Mouse (Mus musculus) gastrocnemius, adult 8-10 months (tissue): ENCODE results near the gene Rfx7. TPM values are rescaled to one million over a fixed set of nuclear protein-coding genes. Genes with fewer than 3 reads are reported as not detected.
A peak's percentile ranks its signal among the peaks of the same experiment; 100 is the strongest.
"Not testable (repeated sequence)": the region's sequence is repeated elsewhere in the genome, so short reads cannot be mapped to it uniquely, and the experiment has no call there.

ENCODE experiments used
- DNase-seq, 2 experiments: peaks; one replicate each; pipeline ENCODE4 v3.0.0; 2022; ENCODE audit warnings: low spot score in 2 of 2
- total RNA-seq, 4 experiments: library from RNA; stranded (reverse); gene quantifications; 2 replicates each; pipeline ENCODE4 v1.2.4; 2022

Rfx7 gene
- total RNA-seq, 4 experiments from 2014 or later = 17.4 to 23.3 (median 19.9) TPM

GRCm38 (mm10) chr9:72537086-72537485 lies 5.0 kb downstream of the Rfx7 start:
- no peak for DNase-seq

- DNase-seq = no peak
Measured at GRCm38 (mm10) chr9:72543590-72543989, 11.6 kb downstream of the Rfx7 start.

GRCm38 (mm10) chr9:72558780-72559179 lies 26.7 kb downstream of the Rfx7 start:
- DNase-seq = no peak

- DNase-seq = no peak
Measured at GRCm38 (mm10) chr9:72560316-72560715, 28.3 kb downstream of the Rfx7 start.

- DNase-seq = no peak
Measured at GRCm38 (mm10) chr9:72563277-72563676, 31.2 kb downstream of the Rfx7 start.

- DNase-seq = no peak
Measured at GRCm38 (mm10) chr9:72567116-72567515, 35.1 kb downstream of the Rfx7 start.

- DNase-seq = no peak
Measured at GRCm38 (mm10) chr9:72580216-72580615, 48.2 kb downstream of the Rfx7 start.

- no peak for DNase-seq
Measured at GRCm38 (mm10) chr9:72590861-72591260, 58.8 kb downstream of the Rfx7 start.

- no peak for DNase-seq
Measured at GRCm38 (mm10) chr9:72592016-72592415, 60.0 kb downstream of the Rfx7 start.

- not testable (repeated sequence) for DNase-seq
Measured at GRCm38 (mm10) chr9:72594656-72595055, 62.6 kb downstream of the Rfx7 start.

GRCm38 (mm10) chr9:72600142-72600541 lies 68.1 kb downstream of the Rfx7 start:
- no peak for DNase-seq

GRCm38 (mm10) chr9:72609771-72610170 lies 77.7 kb downstream of the Rfx7 start:
- DNase-seq = no peak

- DNase-seq = peak; percentile 59 to 75
Measured at GRCm38 (mm10) chr9:72613884-72614283, 81.8 kb downstream of the Rfx7 start.

- peak in 1 of 2 experiments; percentile 12 for DNase-seq
Measured at GRCm38 (mm10) chr9:72614786-72615480, 82.9 kb downstream of the Rfx7 start.

- DNase-seq = no peak
Measured at GRCm38 (mm10) chr9:72618037-72618436, 86.0 kb downstream of the Rfx7 start.

- no peak for DNase-seq
Measured at GRCm38 (mm10) chr9:72623605-72624004, 91.6 kb downstream of the Rfx7 start.

- no peak for DNase-seq
Measured at GRCm38 (mm10) chr9:72627598-72627997, 95.6 kb downstream of the Rfx7 start.

- DNase-seq = no peak
Measured at GRCm38 (mm10) chr9:72628591-72628990, 96.6 kb downstream of the Rfx7 start.

GRCm38 (mm10) chr9:72632198-72632597 lies 100.2 kb downstream of the Rfx7 start:
- no peak for DNase-seq

- DNase-seq = no peak
Measured at GRCm38 (mm10) chr9:72635134-72635533, 103.1 kb downstream of the Rfx7 start.

- DNase-seq = no peak
Measured at GRCm38 (mm10) chr9:72636547-72636946, 104.5 kb downstream of the Rfx7 start.

- DNase-seq = no peak
Measured at GRCm38 (mm10) chr9:72637243-72637642, 105.2 kb downstream of the Rfx7 start.
